Mouse (Mus musculus): ENCODE data around the gene Pds5b. TPM values are rescaled to one million over a fixed set of nuclear protein-coding genes. Genes with fewer than 3 reads are reported as not detected.

Pds5b gene
- polyA plus RNA-seq, 1 experiment, result 4.7 TPM

DNA sequence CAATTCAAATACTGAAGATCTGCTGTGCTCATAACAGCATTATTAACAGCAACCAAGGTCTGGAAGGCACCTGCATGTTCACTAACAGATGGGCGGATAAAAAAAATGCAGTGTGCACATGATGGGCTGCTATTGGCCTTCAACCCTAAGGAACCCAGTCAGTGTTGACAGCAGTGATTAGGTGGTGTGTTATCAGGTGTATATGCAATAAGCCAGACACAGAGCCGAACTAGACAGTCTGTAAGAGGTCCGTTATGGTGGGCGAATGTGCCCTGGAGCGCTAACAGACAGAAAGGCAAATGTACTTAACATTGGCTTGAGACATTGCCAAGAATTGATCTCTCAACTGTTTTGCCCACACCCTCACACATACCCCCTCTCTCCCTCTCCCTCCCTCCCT lies 156.0 kb downstream of the Pds5b start:
- H3K36me3 ChIP-seq (ENCODE audit: control insufficient read depth, insufficient read depth), result no peaks in the 10 kb centered on the region
- H3K79me2 ChIP-seq (ENCODE audit: control insufficient read depth, insufficient read depth), result no peaks in the 10 kb centered on the region
- TF ChIP-seq MYOG (IDR thresholded peaks at IDR 0.05; ENCODE audit: control insufficient read depth in 1 of 3, insufficient read depth in 1 of 3, insufficient read length in 2 of 3, low read depth in 2 of 3) (no peak), POLR2AphosphoS2 (IDR thresholded peaks at IDR 0.05; ENCODE audit: insufficient read length, low read depth) (no peak), USF1 (IDR thresholded peaks at IDR 0.05; ENCODE audit: low read depth) (no peak), TCF12 (IDR thresholded peaks at IDR 0.05; ENCODE audit: insufficient read depth, poor library complexity, severe bottlenecking) (no peak), REST (IDR thresholded peaks at IDR 0.05; ENCODE audit: insufficient read depth, insufficient read length) (no peak), CEBPB (IDR thresholded peaks at IDR 0.05; ENCODE audit: insufficient read depth, poor library complexity, severe bottlenecking) (no peak), E2F4 (IDR thresholded peaks at IDR 0.05; ENCODE audit: insufficient read depth) (no peak), SRF (IDR thresholded peaks at IDR 0.05; ENCODE audit: control insufficient read depth, insufficient read length, low read depth) (no peak), POLR2A (IDR thresholded peaks at IDR 0.05; ENCODE audit: insufficient read length, low read depth) (no peak), MYOD1 (IDR thresholded peaks at IDR 0.05; ENCODE audit: control insufficient read depth in 1 of 3, insufficient read length in 2 of 3, low read depth in 2 of 3) (no peak), MAX (IDR thresholded peaks at IDR 0.05; ENCODE audit: low read depth) (no peak), TCF3 (IDR thresholded peaks at IDR 0.05; ENCODE audit: insufficient read length, low read depth) (no peak)
- no peak overlapping the region for H3ac ChIP-seq (ENCODE audit: control insufficient read depth, insufficient read length)
- no peaks in the 10 kb centered on the region for H3K27me3 ChIP-seq (ENCODE audit: control insufficient read depth, insufficient read depth, insufficient read length)
- no peak overlapping the region for H3K4me3 ChIP-seq
- H3K4me2 ChIP-seq (ENCODE audit: low read depth), result no peak overlapping the region

DNA sequence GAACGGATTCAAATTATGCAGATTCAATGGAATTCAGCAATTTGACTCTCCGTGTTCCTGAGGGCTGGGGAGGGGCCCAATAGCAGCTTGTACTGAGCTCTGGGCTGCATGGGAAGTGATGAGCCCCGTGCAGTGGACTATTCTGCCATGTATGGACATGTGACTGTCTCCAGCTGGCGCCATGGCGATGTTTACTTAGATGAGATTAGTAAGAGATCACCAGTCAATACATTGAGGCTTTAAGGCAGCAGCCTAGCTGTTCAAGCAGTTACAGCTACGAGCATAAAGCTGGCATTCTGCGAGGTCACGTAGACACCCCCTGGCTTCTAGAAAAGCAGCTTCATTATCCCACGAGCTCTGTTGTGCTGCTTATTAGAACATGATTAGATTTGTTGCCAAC lies 157.2 kb downstream of the Pds5b start:
- H3K36me3 ChIP-seq (ENCODE audit: control insufficient read depth, insufficient read depth), result no peaks in the 10 kb centered on the region
- H3K4me3 ChIP-seq, result no peak overlapping the region
- no peak for TF ChIP-seq TCF3 (IDR thresholded peaks at IDR 0.05; ENCODE audit: insufficient read length, low read depth)
- TF ChIP-seq E2F4 (IDR thresholded peaks at IDR 0.05; ENCODE audit: insufficient read depth), result no peak
- TF ChIP-seq SRF (IDR thresholded peaks at IDR 0.05; ENCODE audit: control insufficient read depth, insufficient read length, low read depth), result no peak
- no peak for TF ChIP-seq MYOG (IDR thresholded peaks at IDR 0.05; ENCODE audit: control insufficient read depth in 1 of 3, insufficient read depth in 1 of 3, insufficient read length in 2 of 3, low read depth in 2 of 3)
- no peak for TF ChIP-seq REST (IDR thresholded peaks at IDR 0.05; ENCODE audit: insufficient read depth, insufficient read length)
- no peak for TF ChIP-seq CEBPB (IDR thresholded peaks at IDR 0.05; ENCODE audit: insufficient read depth, poor library complexity, severe bottlenecking)
- no peak for TF ChIP-seq POLR2A (IDR thresholded peaks at IDR 0.05; ENCODE audit: insufficient read length, low read depth)
- no peak for TF ChIP-seq TCF12 (IDR thresholded peaks at IDR 0.05; ENCODE audit: insufficient read depth, poor library complexity, severe bottlenecking)
- no peak for TF ChIP-seq USF1 (IDR thresholded peaks at IDR 0.05; ENCODE audit: low read depth)
- TF ChIP-seq POLR2AphosphoS2 (IDR thresholded peaks at IDR 0.05; ENCODE audit: insufficient read length, low read depth), result no peak
- TF ChIP-seq MYOD1 (IDR thresholded peaks at IDR 0.05; ENCODE audit: control insufficient read depth in 1 of 3, insufficient read length in 2 of 3, low read depth in 2 of 3), result no peak
- no peak for TF ChIP-seq MAX (IDR thresholded peaks at IDR 0.05; ENCODE audit: low read depth)
- no peaks in the 10 kb centered on the region for H3K79me2 ChIP-seq (ENCODE audit: control insufficient read depth, insufficient read depth)
- no peak overlapping the region for H3K4me2 ChIP-seq (ENCODE audit: low read depth)
- H3ac ChIP-seq (ENCODE audit: control insufficient read depth, insufficient read length), result no peak overlapping the region
- H3K27me3 ChIP-seq (ENCODE audit: control insufficient read depth, insufficient read depth, insufficient read length), result no peaks in the 10 kb centered on the region

DNA sequence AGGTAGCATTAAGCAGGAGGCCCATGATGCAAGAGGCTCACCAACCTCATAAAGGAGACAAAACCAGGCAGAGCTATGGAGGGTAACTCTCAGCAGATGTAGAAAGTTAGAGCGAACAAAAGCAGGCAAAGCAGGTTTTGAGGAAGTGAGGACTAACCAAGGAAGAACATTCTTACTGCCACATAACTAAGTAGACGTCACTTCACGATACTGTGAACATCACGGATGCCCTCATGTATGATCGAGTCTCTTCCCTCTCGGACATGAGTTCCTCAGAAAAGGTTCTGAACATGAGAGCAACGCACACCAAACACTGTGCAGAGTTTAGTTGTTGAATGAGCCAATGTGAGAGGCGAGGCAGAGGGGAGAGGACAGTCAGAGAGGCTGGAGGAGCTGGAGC lies 163.2 kb downstream of the Pds5b start:
- H3ac ChIP-seq (ENCODE audit: control insufficient read depth, insufficient read length), result no peak overlapping the region
- no peak for TF ChIP-seq TCF3 (IDR thresholded peaks at IDR 0.05; ENCODE audit: insufficient read length, low read depth)
- TF ChIP-seq CEBPB (IDR thresholded peaks at IDR 0.05; ENCODE audit: insufficient read depth, poor library complexity, severe bottlenecking), result no peak
- no peak for TF ChIP-seq MAX (IDR thresholded peaks at IDR 0.05; ENCODE audit: low read depth)
- TF ChIP-seq MYOD1 (IDR thresholded peaks at IDR 0.05; ENCODE audit: control insufficient read depth in 1 of 3, insufficient read length in 2 of 3, low read depth in 2 of 3), result no peak
- no peak for TF ChIP-seq REST (IDR thresholded peaks at IDR 0.05; ENCODE audit: insufficient read depth, insufficient read length)
- TF ChIP-seq E2F4 (IDR thresholded peaks at IDR 0.05; ENCODE audit: insufficient read depth), result no peak
- no peak for TF ChIP-seq MYOG (IDR thresholded peaks at IDR 0.05; ENCODE audit: control insufficient read depth in 1 of 3, insufficient read depth in 1 of 3, insufficient read length in 2 of 3, low read depth in 2 of 3)
- H3K27me3 ChIP-seq (ENCODE audit: control insufficient read depth, insufficient read depth, insufficient read length), result no peaks in the 10 kb centered on the region
- no peak overlapping the region for H3K4me2 ChIP-seq (ENCODE audit: low read depth)
- no peaks in the 10 kb centered on the region for H3K36me3 ChIP-seq (ENCODE audit: control insufficient read depth, insufficient read depth)
- no peak overlapping the region for H3K4me3 ChIP-seq
- no peaks in the 10 kb centered on the region for H3K79me2 ChIP-seq (ENCODE audit: control insufficient read depth, insufficient read depth)

DNA sequence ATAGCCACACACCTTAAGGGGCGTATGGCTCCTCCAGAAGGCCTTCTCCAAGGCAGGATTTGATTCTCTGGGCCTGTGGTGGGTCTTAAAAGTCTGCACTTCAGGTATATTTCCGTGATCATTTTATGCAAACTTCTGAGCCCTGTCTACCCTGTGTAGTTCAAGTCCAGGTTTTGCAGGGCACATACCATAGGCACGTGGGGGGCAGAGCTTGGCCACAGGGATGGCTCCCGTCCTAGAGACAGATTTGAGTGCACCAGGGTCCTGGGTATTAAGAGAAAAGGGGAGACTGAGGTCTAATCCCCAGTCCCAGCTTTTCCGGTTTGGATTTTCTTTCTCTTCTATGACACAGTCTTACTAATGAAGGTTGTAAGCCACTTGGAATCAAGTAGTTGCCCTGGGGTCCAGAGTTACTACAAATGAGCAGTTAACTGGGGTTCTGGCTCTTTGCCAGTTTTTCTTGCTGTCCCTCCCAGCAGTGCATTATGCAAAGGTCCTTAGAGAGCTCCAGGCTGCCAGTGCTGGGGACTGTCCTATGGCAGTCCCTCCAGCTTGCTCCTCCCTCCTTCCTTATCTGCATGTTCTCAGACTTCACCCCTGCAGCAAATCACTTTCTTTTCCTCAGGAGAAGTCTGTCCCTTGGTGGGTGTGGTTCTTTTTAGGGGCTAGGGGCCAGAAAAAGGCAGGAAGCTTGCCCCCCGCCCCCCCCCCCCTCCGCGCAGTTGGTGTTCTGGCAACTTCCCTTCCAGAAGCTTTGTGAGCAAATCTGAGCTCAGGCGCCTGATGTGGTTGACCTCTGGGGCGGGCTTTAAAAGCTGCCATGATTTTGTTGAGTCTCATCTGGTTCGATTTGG lies 166.4 kb downstream of the Pds5b start:
- Histone ChIP-seq H3K79me2 (ENCODE audit: control insufficient read depth, insufficient read depth) (no peaks in the 10 kb centered on the region), H3K36me3 (ENCODE audit: control insufficient read depth, insufficient read depth) (no peaks in the 10 kb centered on the region), H3K4me3 (no peak overlapping the region), H3K4me2 (ENCODE audit: low read depth) (no peak overlapping the region), H3K27me3 (ENCODE audit: control insufficient read depth, insufficient read depth, insufficient read length) (no peaks in the 10 kb centered on the region), H3ac (ENCODE audit: control insufficient read depth, insufficient read length) (no peak overlapping the region)
- no peak for TF ChIP-seq REST (IDR thresholded peaks at IDR 0.05; ENCODE audit: insufficient read depth, insufficient read length)
- TF ChIP-seq E2F4 (IDR thresholded peaks at IDR 0.05; ENCODE audit: insufficient read depth), result no peak
- TF ChIP-seq MAX (IDR thresholded peaks at IDR 0.05; ENCODE audit: low read depth), result no peak
- no peak for TF ChIP-seq TCF12 (IDR thresholded peaks at IDR 0.05; ENCODE audit: insufficient read depth, poor library complexity, severe bottlenecking)
- TF ChIP-seq MYOG (IDR thresholded peaks at IDR 0.05; ENCODE audit: control insufficient read depth in 1 of 3, insufficient read depth in 1 of 3, insufficient read length in 2 of 3, low read depth in 2 of 3), result no peak
- no peak for TF ChIP-seq CEBPB (IDR thresholded peaks at IDR 0.05; ENCODE audit: insufficient read depth, poor library complexity, severe bottlenecking)
- TF ChIP-seq MYOD1 (IDR thresholded peaks at IDR 0.05; ENCODE audit: control insufficient read depth in 1 of 3, insufficient read length in 2 of 3, low read depth in 2 of 3), result no peak
- TF ChIP-seq POLR2A (IDR thresholded peaks at IDR 0.05; ENCODE audit: insufficient read length, low read depth), result no peak
- TF ChIP-seq POLR2AphosphoS2 (IDR thresholded peaks at IDR 0.05; ENCODE audit: insufficient read length, low read depth), result no peak
- no peak for TF ChIP-seq SRF (IDR thresholded peaks at IDR 0.05; ENCODE audit: control insufficient read depth, insufficient read length, low read depth)
- no peak for TF ChIP-seq USF1 (IDR thresholded peaks at IDR 0.05; ENCODE audit: low read depth)
- no peak for TF ChIP-seq TCF3 (IDR thresholded peaks at IDR 0.05; ENCODE audit: insufficient read length, low read depth)
